Mouse (Mus musculus): ENCODE data around the gene Mcrip2. TPM values are rescaled to one million over a fixed set of nuclear protein-coding genes. Genes with fewer than 3 reads are reported as not detected.

The Mcrip2 gene
- polyA plus RNA-seq, 1 experiment: 17.3 TPM

GRCm38 (mm10) chr17:25877741-25878610 is 9.4 kb upstream of the Mcrip2 start:
- TF ChIP-seq CTCF (IDR thresholded peaks at IDR 0.05; ENCODE audit: extremely low read depth, insufficient read depth, insufficient read length, insufficient replicate concordance) (no peak), POLR2A (IDR thresholded peaks at IDR 0.05; ENCODE audit: low read depth, low read length) (no peak)
- peaks cover 7% of the 10 kb centered on the region; the same call in 1 of the 2 replicates for H3K36me3 ChIP-seq (ENCODE audit: control insufficient read depth, insufficient read depth, low read length)
- WGBS: 94% methylated on average over 32 of the region's 32 CpGs
- no peak for DNase-seq (ENCODE audit: low read depth in 1 of 2, low spot score in 2 of 2)
- H3K4me1 ChIP-seq (ENCODE audit: control insufficient read depth, insufficient read depth, insufficient read length): no peaks in the 10 kb centered on the region; the same call in 1 of the 2 replicates
- no peaks in the 10 kb centered on the region for H3K27me3 ChIP-seq (ENCODE audit: control insufficient read depth, insufficient read depth, low read length)
- H3K27ac ChIP-seq (ENCODE audit: insufficient read depth, low read length): no peak overlapping the region
- no peak overlapping the region for H3K4me3 ChIP-seq (ENCODE audit: extremely low read depth, insufficient read depth, insufficient read length)

GRCm38 (mm10) chr17:25877025-25877424 is 8.5 kb upstream of the Mcrip2 start:
- 96% methylated on average over 3 of the region's 3 CpGs for WGBS
- no peaks in the 10 kb centered on the region; the same call in 1 of the 2 replicates for H3K4me1 ChIP-seq (ENCODE audit: control insufficient read depth, insufficient read depth, insufficient read length)
- TF ChIP-seq CTCF (IDR thresholded peaks at IDR 0.05; ENCODE audit: extremely low read depth, insufficient read depth, insufficient read length, insufficient replicate concordance): no peak
- no peak for TF ChIP-seq POLR2A (IDR thresholded peaks at IDR 0.05; ENCODE audit: low read depth, low read length)
- no peak overlapping the region for H3K27ac ChIP-seq (ENCODE audit: insufficient read depth, low read length)
- no peak for DNase-seq (ENCODE audit: low read depth in 1 of 2, low spot score in 2 of 2)
- peaks cover 4% of the 10 kb centered on the region; the same call in 1 of the 2 replicates for H3K36me3 ChIP-seq (ENCODE audit: control insufficient read depth, insufficient read depth, low read length)
- H3K4me3 ChIP-seq (ENCODE audit: extremely low read depth, insufficient read depth, insufficient read length): no peak overlapping the region
- H3K27me3 ChIP-seq (ENCODE audit: control insufficient read depth, insufficient read depth, low read length): no peaks in the 10 kb centered on the region

GRCm38 (mm10) chr17:25876347-25876915 is 7.9 kb upstream of the Mcrip2 start:
- WGBS: 80% methylated on average over 10 of the region's 10 CpGs
- no peak overlapping the region for H3K27ac ChIP-seq (ENCODE audit: insufficient read depth, low read length)

DNA sequence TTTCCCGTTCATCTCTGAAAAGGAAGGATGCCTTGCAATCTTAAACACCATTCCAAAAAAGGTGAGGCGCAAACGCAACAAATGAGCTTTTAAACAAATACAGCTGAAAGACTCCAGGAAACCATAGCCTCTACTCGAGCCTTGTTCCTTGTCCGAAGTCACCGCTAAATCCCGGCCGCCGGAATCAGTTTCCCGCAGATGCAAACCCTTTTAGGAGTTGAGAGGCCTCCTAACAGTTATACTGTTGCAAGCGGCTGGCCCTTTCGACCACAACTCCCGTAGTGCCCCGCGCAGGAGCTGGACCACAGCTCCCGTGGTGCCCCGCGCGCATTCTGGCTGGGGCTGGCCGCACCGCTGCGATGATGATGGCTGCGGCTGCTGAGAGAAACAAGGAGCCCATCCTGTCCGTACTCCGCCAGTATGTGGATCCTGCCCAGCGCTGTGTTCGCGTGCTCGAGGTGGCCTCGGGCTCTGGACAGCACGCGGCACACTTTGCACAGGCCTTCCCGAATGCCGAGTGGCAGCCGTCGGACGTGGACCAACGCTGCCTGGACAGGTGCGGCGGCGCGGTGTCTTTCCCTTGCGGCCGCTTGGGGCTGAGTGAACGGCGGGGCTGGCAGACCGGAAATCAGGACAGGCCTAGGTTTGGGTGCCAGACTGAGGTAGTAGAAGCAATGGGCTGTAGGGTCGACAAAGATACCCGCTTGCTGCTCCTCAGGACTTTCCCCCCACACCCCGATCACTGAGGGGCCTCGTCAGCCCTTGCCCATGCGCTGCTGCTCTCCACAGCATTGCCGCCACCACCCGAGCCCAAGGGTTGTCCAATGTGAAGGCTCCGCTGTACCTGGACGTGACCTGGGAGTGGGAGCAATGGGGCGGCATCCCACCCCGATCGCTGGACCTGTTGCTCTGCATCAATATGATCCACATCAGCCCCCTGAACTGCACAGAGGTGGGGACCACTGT is 6.9 kb upstream of the Mcrip2 start:
- Histone ChIP-seq H3K36me3 (ENCODE audit: control insufficient read depth, insufficient read depth, low read length) (peaks cover 4% of the 10 kb centered on the region; the same call in 1 of the 2 replicates), H3K27me3 (ENCODE audit: control insufficient read depth, insufficient read depth, low read length) (no peaks in the 10 kb centered on the region), H3K4me1 (ENCODE audit: control insufficient read depth, insufficient read depth, insufficient read length) (no peaks in the 10 kb centered on the region; the same call in 1 of the 2 replicates), H3K27ac (ENCODE audit: insufficient read depth, low read length) (peak overlapping the region; percentile 86), H3K4me3 (ENCODE audit: extremely low read depth, insufficient read depth, insufficient read length) (peak overlapping the region; percentile 93)
- no peak for TF ChIP-seq CTCF (IDR thresholded peaks at IDR 0.05; ENCODE audit: extremely low read depth, insufficient read depth, insufficient read length, insufficient replicate concordance)
- TF ChIP-seq POLR2A (IDR thresholded peaks at IDR 0.05; ENCODE audit: low read depth, low read length): peak; percentile 70
- under 1% methylated on average over 59 of the region's 59 CpGs for WGBS
- peak; percentile 54 to 89 for DNase-seq (ENCODE audit: low read depth in 1 of 2, low spot score in 2 of 2)

More at GRCm38 (mm10) chr17:25876347-25876915, 7.9 kb upstream of the Mcrip2 start:
- Histone ChIP-seq H3K36me3 (ENCODE audit: control insufficient read depth, insufficient read depth, low read length) (peaks cover 4% of the 10 kb centered on the region; the same call in 1 of the 2 replicates), H3K27me3 (ENCODE audit: control insufficient read depth, insufficient read depth, low read length) (no peaks in the 10 kb centered on the region), H3K4me1 (ENCODE audit: control insufficient read depth, insufficient read depth, insufficient read length) (no peaks in the 10 kb centered on the region; the same call in 1 of the 2 replicates), H3K4me3 (ENCODE audit: extremely low read depth, insufficient read depth, insufficient read length) (no peak overlapping the region)
- TF ChIP-seq CTCF (IDR thresholded peaks at IDR 0.05; ENCODE audit: extremely low read depth, insufficient read depth, insufficient read length, insufficient replicate concordance) (no peak), POLR2A (IDR thresholded peaks at IDR 0.05; ENCODE audit: low read depth, low read length) (no peak)
- DNase-seq (ENCODE audit: low read depth in 1 of 2, low spot score in 2 of 2): no peak

DNA sequence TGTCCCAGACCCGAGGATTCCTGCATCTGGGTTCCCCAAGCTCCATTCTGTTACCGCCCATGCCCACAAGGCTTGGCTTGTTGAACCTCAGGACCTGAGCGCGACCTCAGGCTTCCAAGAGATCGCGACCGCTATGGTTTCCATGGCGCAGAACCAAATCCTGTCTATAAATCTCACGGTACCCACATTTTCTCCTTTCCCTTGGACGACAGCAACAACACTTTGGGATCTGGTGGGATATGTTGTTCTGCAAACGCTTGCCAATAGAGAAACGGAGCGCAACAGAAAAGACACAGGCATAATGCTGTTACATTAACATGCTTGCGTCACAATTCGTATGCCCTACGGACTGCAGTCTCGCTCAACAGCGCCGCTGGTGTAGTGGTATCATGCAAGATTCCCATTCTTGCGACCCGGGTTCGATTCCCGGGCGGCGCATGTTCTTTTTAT is 6.2 kb upstream of the Mcrip2 start, which contains the start of gene Mettl26:
Gene Mettl26, plus strand, starts transcription at position 354 of the 450 bp plus-strand sequence.
- TF ChIP-seq CTCF (IDR thresholded peaks at IDR 0.05; ENCODE audit: extremely low read depth, insufficient read depth, insufficient read length, insufficient replicate concordance) (no peak), POLR2A (IDR thresholded peaks at IDR 0.05; ENCODE audit: low read depth, low read length) (no peak)
- under 1% methylated on average over 25 of the region's 25 CpGs for WGBS
- Histone ChIP-seq H3K4me1 (ENCODE audit: control insufficient read depth, insufficient read depth, insufficient read length) (no peaks in the 10 kb centered on the region; the same call in 1 of the 2 replicates), H3K27ac (ENCODE audit: insufficient read depth, low read length) (peak within 1 kb of the TSS; percentile 86), H3K4me3 (ENCODE audit: extremely low read depth, insufficient read depth, insufficient read length) (peak within 1 kb of the TSS; percentile 93), H3K27me3 (ENCODE audit: control insufficient read depth, insufficient read depth, low read length) (no peaks in the 10 kb centered on the region), H3K36me3 (ENCODE audit: control insufficient read depth, insufficient read depth, low read length) (peaks cover 4% of the 10 kb centered on the region; the same call in 1 of the 2 replicates)
- DNase-seq (ENCODE audit: low read depth in 1 of 2, low spot score in 2 of 2): peak; percentile 80 to 91

Data from spleen, adult 2 months (tissue).